Mouse (Mus musculus) heart, embryonic 12.5 days (tissue): ENCODE data around the gene Anp32b. TPM values are rescaled to one million over a fixed set of nuclear protein-coding genes. Genes with fewer than 3 reads are reported as not detected.
A peak's percentile ranks its signal among the peaks of the same experiment; 100 is the strongest.

Experiments
- ATAC-seq: fragments of 200-750 bp; cut with Nextera tagmentation; 2 replicates; pipeline ENCODE4 v1.8.0; 2017; ENCODE audit warnings: moderate TSS enrichment, moderate library complexity; ENCODE audit not compliant: insufficient number of reproducible peaks, low FRiP score
- H3K27ac ChIP-seq: fragments of 300-500 bp; sonication (generic); 2 replicates; pipeline ENCODE4 v1.5.1; 2016; ENCODE audit warnings: mild to moderate bottlenecking, moderate library complexity; ENCODE audit not compliant: poor library complexity, severe bottlenecking
- H3K27me3 ChIP-seq: fragments of 300-500 bp; sonication (generic); replicated peaks from 2 replicates; pipeline ENCODE4 v1.6.1; 2016; ENCODE audit warnings: mild to moderate bottlenecking, moderate library complexity
- H3K36me3 ChIP-seq: fragments of 300-500 bp; sonication (generic); 2 replicates; pipeline ENCODE4 v1.6.1; 2016; ENCODE audit warnings: mild to moderate bottlenecking, moderate library complexity
- H3K4me1 ChIP-seq: fragments of 300-500 bp; sonication (generic); replicated peaks from 2 replicates; pipeline ENCODE4 v1.6.1; 2016; ENCODE audit warnings: mild to moderate bottlenecking
- H3K4me2 ChIP-seq: fragments of 300-500 bp; sonication (generic); 2 replicates; pipeline ENCODE4 v1.6.1; 2016; ENCODE audit warnings: mild to moderate bottlenecking, moderate library complexity
- H3K4me3 ChIP-seq: fragments of 300-500 bp; sonication (generic); 2 replicates; pipeline ENCODE4 v1.5.1; 2016; ENCODE audit warnings: mild to moderate bottlenecking
- H3K9ac ChIP-seq: fragments of 300-500 bp; sonication (generic); 2 replicates; pipeline ENCODE4 v1.6.1; 2016; ENCODE audit warnings: mild to moderate bottlenecking, moderate library complexity
- H3K9me3 ChIP-seq: fragments of 300-500 bp; sonication (generic); replicated peaks from 2 replicates; pipeline ENCODE4 v1.6.1; 2016; ENCODE audit warnings: mild to moderate bottlenecking, moderate library complexity
- WGBS: fragments of 180-500 bp; shearing (Covaris S2); methylation state at CpG from one replicate; pipeline ENCODE4 v1.1.7; 2016; 5-methylcytosine and 5-hydroxymethylcytosine counted together
- polyA plus RNA-seq: library from polyadenylated mRNA; unstranded; fragments of >200 nt; fragmentation: Nextera tagmentation; extraction: Ambion mirVana; gene quantifications from 2 replicates; pipeline ENCODE4 v1.2.1, GENCODE M21; 2016

The Anp32b gene
- polyA plus RNA-seq, 1 experiment from 2014 or later = 214 TPM

GRCm38 (mm10) chr4:46487348-46487747 is 36.6 kb downstream of the Anp32b start:
- H3K27ac ChIP-seq = no peak overlapping the region
- H3K4me2 ChIP-seq = no peak overlapping the region
- no peak overlapping the region for H3K4me3 ChIP-seq
- no peaks in the 10 kb centered on the region for H3K9me3 ChIP-seq
- peaks cover 18% of the 10 kb centered on the region for H3K4me1 ChIP-seq
- H3K27me3 ChIP-seq = no peaks in the 10 kb centered on the region
- H3K9ac ChIP-seq = no peak overlapping the region
- WGBS = 84% methylated on average over 5 of the region's 5 CpGs
- H3K36me3 ChIP-seq = peaks cover 8% of the 10 kb centered on the region; the same call in 1 of the 2 replicates
- ATAC-seq = no peak

GRCm38 (mm10) chr4:46489028-46489925 is 38.6 kb downstream of the Anp32b start, which contains the start of gene Nans:
TSS of gene Nans (plus strand) at chr4:46489248.
- Histone ChIP-seq H3K9ac (peak within 1 kb of the TSS; percentile 87), H3K4me3 (peak within 1 kb of the TSS; percentile 91), H3K36me3 (peaks cover 26% of the 10 kb centered on the region), H3K4me1 (peaks cover 18% of the 10 kb centered on the region), H3K9me3 (no peaks in the 10 kb centered on the region), H3K4me2 (peak within 1 kb of the TSS; percentile 93), H3K27ac (peak within 1 kb of the TSS; percentile 75), H3K27me3 (no peaks in the 10 kb centered on the region)
- under 1% methylated on average over 58 of the region's 58 CpGs for WGBS
- peak; percentile 96 for ATAC-seq

GRCm38 (mm10) chr4:46493071-46493470 is 42.4 kb downstream of the Anp32b start:
- peaks cover 6% of the 10 kb centered on the region for H3K4me1 ChIP-seq
- H3K27ac ChIP-seq = no peak overlapping the region
- no peaks in the 10 kb centered on the region for H3K9me3 ChIP-seq
- H3K9ac ChIP-seq = no peak overlapping the region
- H3K4me3 ChIP-seq = no peak overlapping the region
- 90% methylated on average over 6 of the region's 6 CpGs for WGBS
- no peak overlapping the region for H3K4me2 ChIP-seq
- no peaks in the 10 kb centered on the region for H3K27me3 ChIP-seq
- H3K36me3 ChIP-seq = peaks cover 51% of the 10 kb centered on the region
- ATAC-seq = no peak

DNA sequence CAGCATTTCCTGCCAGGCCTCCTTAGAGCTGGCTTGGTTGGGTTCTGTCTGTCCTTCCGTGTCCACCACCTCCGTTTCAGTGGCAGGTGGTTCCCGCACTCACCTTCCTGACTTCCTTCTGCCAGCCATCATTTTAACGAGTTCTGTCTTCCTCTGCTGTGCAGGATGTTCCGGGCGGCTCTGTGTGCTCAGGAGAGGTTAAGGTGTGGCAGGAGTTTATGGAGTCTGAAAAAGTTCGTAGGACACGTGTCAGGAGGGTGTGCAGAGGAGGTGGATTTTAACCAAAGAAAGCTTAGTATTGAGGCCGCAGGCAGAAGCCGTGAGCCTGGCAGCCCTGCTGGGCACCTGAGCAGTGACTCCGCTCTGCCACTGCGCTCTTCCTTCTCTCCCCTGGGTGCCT is 44.8 kb downstream of the Anp32b start:
- H3K4me1 ChIP-seq = peaks cover under 1% of the 10 kb centered on the region; the same call in 1 of the 2 replicates
- 86% methylated on average over 12 of the region's 12 CpGs for WGBS
- ATAC-seq = no peak
- no peak overlapping the region for H3K4me2 ChIP-seq
- no peak overlapping the region for H3K9ac ChIP-seq
- H3K27ac ChIP-seq = no peak overlapping the region
- H3K9me3 ChIP-seq = no peaks in the 10 kb centered on the region
- no peak overlapping the region for H3K4me3 ChIP-seq
- H3K36me3 ChIP-seq = peaks cover 66% of the 10 kb centered on the region
- H3K27me3 ChIP-seq = no peaks in the 10 kb centered on the region

- H3K27ac ChIP-seq = no peak overlapping the region
- H3K4me2 ChIP-seq = no peak overlapping the region
- no peaks in the 10 kb centered on the region for H3K4me1 ChIP-seq
- ATAC-seq = no peak
- no peak overlapping the region for H3K9ac ChIP-seq
- no peaks in the 10 kb centered on the region for H3K9me3 ChIP-seq
- H3K4me3 ChIP-seq = no peak overlapping the region
- no peaks in the 10 kb centered on the region for H3K27me3 ChIP-seq
- peaks cover 76% of the 10 kb centered on the region for H3K36me3 ChIP-seq
- WGBS = 45% methylated on average over 4 of the region's 4 CpGs
Measured at GRCm38 (mm10) chr4:46497286-46497892, 46.7 kb downstream of the Anp32b start.

GRCm38 (mm10) chr4:46498511-46498910 is 47.8 kb downstream of the Anp32b start:
- 70% methylated on average over 3 of the region's 3 CpGs for WGBS
- Histone ChIP-seq H3K9me3 (no peaks in the 10 kb centered on the region), H3K4me3 (no peak overlapping the region), H3K9ac (no peak overlapping the region), H3K27ac (no peak overlapping the region), H3K36me3 (peaks cover 76% of the 10 kb centered on the region), H3K4me1 (no peaks in the 10 kb centered on the region), H3K4me2 (no peak overlapping the region), H3K27me3 (no peaks in the 10 kb centered on the region)
- no peak for ATAC-seq

- Histone ChIP-seq H3K9me3 (no peaks in the 10 kb centered on the region), H3K9ac (no peak overlapping the region), H3K4me2 (no peak overlapping the region), H3K27me3 (no peaks in the 10 kb centered on the region), H3K4me3 (no peak overlapping the region), H3K4me1 (no peaks in the 10 kb centered on the region), H3K27ac (no peak overlapping the region), H3K36me3 (peaks cover 76% of the 10 kb centered on the region)
- ATAC-seq = no peak
- 15% methylated on average over 4 of the region's 4 CpGs for WGBS
Measured at GRCm38 (mm10) chr4:46498976-46499375, 48.3 kb downstream of the Anp32b start.

DNA sequence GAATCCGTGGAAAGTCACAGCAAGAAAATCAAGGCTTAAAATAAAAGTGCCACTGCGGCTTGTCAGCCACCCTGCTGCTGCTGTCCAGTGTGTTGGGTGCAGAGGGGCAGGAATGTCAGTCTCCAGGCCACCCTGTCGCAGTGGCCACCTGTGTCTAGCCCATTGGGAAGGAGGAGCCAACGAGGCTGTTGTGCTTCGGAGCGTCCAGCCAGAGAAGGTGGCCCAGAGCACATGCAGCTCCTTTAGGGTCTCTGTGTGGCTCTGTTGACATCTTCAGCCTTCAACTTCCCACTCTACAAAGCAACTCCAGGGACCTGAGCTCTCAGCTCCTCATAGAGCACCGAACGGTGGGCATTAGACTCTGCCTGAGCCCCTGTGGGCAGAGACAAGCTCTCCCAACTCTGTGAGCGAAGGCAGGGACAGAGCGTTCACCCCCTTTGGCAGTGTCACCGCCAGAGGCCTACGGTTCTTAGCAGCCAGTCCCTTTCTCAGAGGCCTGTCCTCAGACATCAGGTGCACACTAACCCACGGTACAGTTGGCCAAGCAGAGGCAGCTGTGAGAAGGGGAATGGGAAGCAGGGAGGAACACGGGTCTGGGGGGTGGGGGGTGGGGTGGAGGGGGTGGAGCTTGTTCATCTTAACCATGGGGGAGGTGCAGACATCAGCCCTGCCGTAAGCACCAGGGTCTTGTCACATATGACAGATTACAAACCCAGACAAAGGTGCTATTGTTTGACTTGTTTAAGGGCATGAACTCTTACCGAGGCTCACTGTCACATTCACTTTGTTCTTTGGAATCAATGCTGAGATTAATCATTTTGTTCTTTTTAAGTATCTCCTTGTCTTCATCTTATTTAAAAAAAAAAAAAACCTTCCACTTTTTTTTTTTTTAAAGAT is 52.2 kb downstream of the Anp32b start:
- ATAC-seq = no peak
- peaks cover 55% of the 10 kb centered on the region for H3K36me3 ChIP-seq
- peaks cover 7% of the 10 kb centered on the region; the same call in 1 of the 2 replicates for H3K4me1 ChIP-seq
- no peak overlapping the region for H3K4me2 ChIP-seq
- H3K4me3 ChIP-seq = no peak overlapping the region
- H3K27me3 ChIP-seq = peaks cover 7% of the 10 kb centered on the region; the same call in 1 of the 2 replicates
- H3K27ac ChIP-seq = no peak overlapping the region
- no peak overlapping the region for H3K9ac ChIP-seq
- 77% methylated on average over 16 of the region's 16 CpGs for WGBS
- no peaks in the 10 kb centered on the region for H3K9me3 ChIP-seq

DNA sequence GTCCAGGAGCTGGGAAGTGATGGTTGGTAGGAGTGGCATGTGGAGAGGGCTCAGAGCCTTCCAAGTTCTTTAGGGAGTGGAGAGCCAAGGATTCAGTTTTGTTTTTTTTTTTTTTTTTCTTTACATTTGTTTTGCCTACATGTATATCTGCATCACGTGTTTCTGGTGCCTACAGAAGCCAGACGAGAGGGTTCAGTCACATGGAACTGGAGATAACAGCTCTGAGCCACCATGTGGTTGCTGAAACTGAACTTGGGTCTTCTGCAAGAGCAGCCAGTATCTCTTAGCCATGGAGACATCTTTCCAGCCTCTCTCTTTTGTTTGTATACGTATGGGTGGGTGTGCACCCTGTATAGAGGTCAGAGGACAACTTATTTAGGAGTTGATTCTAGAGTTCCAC is 53.2 kb downstream of the Anp32b start:
- no peak for ATAC-seq
- no peak overlapping the region for H3K4me3 ChIP-seq
- peaks cover 7% of the 10 kb centered on the region; the same call in 1 of the 2 replicates for H3K4me1 ChIP-seq
- H3K9me3 ChIP-seq = no peaks in the 10 kb centered on the region
- no peak overlapping the region for H3K4me2 ChIP-seq
- H3K9ac ChIP-seq = no peak overlapping the region
- H3K36me3 ChIP-seq = peaks cover 55% of the 10 kb centered on the region
- H3K27ac ChIP-seq = no peak overlapping the region
- WGBS = 67% methylated on average over 3 of the region's 3 CpGs
- peaks cover 7% of the 10 kb centered on the region; the same call in 1 of the 2 replicates for H3K27me3 ChIP-seq

DNA sequence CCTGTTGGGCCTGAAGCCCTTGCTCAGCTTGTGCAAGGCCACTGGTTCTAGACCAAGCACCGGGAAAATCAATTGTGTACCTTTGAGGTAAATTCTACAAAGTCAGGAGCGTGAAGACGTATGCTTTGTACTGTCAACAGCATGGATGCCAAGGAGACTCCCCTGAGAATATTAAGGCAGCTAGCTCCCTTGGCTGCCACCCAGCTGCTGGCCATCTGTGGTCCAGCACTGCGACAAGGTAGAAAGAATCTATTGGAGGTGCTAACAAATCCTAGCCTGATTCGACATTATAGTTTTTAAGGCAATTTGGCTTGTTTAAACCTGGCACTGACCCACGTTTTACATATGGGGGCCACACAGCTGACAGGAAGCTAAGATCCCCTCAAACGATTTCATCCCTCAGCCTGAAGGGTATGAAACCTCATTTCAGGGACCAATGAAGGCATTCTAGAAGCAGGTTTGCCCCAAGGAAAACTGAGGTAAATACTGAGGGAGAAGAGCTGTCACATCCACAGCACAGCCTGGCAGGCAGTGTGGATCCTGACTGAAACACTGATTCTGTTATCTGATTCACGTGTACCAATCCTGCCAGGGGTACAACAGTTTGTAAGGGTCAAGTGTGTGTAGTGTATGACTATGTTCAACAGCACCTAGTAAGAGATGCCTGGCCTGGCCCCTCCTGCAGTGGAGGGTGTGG is 54.8 kb downstream of the Anp32b start:
- Histone ChIP-seq H3K9me3 (peaks cover under 1% of the 10 kb centered on the region; the same call in 1 of the 2 replicates), H3K9ac (no peak overlapping the region), H3K4me1 (peaks cover 7% of the 10 kb centered on the region; the same call in 1 of the 2 replicates), H3K27ac (no peak overlapping the region), H3K4me3 (no peak overlapping the region), H3K36me3 (peaks cover 40% of the 10 kb centered on the region), H3K4me2 (no peak overlapping the region), H3K27me3 (peaks cover 7% of the 10 kb centered on the region; the same call in 1 of the 2 replicates)
- ATAC-seq = no peak
- WGBS = 67% methylated on average over 8 of the region's 8 CpGs
